Mouse (Mus musculus) hindbrain, embryonic 16.5 days (tissue): Measurements from ENCODE around the gene Polr2f. TPM values are rescaled to one million over a fixed set of nuclear protein-coding genes. Genes with fewer than 3 reads are reported as not detected.

ENCODE experiments used
- ATAC-seq: fragments of 200-750 bp; cut with Nextera tagmentation; 2 replicates; pipeline ENCODE4 v1.8.0; 2017; ENCODE audit warnings: moderate TSS enrichment, moderate library complexity
- H3K27ac ChIP-seq: fragments of 300-500 bp; sonication (generic); 2 replicates; pipeline ENCODE4 v1.5.1; 2014; ENCODE audit warnings: low read depth, mild to moderate bottlenecking, control low read depth, low read length, moderate library complexity
- H3K27me3 ChIP-seq: fragments of 300-500 bp; sonication (generic); replicated peaks from 2 replicates; pipeline ENCODE4 v1.6.1; 2014; ENCODE audit warnings: low read length; ENCODE audit not compliant: control insufficient read depth, insufficient read depth
- H3K36me3 ChIP-seq: fragments of 300-500 bp; sonication (generic); 2 replicates; pipeline ENCODE4 v1.6.1; 2014; ENCODE audit warnings: mild to moderate bottlenecking, low read length, moderate library complexity, mixed read lengths; ENCODE audit not compliant: control insufficient read depth, insufficient read depth
- H3K4me1 ChIP-seq: fragments of 300-500 bp; sonication (generic); 2 replicates; pipeline ENCODE4 v1.6.1; 2014; ENCODE audit warnings: low read depth, low read length; ENCODE audit not compliant: control insufficient read depth, insufficient read depth
- H3K4me2 ChIP-seq: fragments of 300-500 bp; sonication (generic); 2 replicates; pipeline ENCODE4 v1.6.1; 2014; ENCODE audit warnings: mild to moderate bottlenecking, low read length, control low read depth, moderate library complexity
- H3K4me3 ChIP-seq: fragments of 300-500 bp; sonication (generic); 2 replicates; pipeline ENCODE4 v1.5.1; 2014; ENCODE audit warnings: mild to moderate bottlenecking, low read length, control low read depth, moderate library complexity
- H3K9ac ChIP-seq: fragments of 300-500 bp; sonication (generic); 2 replicates; pipeline ENCODE4 v1.6.1; 2014; ENCODE audit warnings: low read depth, mild to moderate bottlenecking, control low read depth, low read length, moderate library complexity
- H3K9me3 ChIP-seq: fragments of 300-500 bp; sonication (generic); 2 replicates; pipeline ENCODE4 v1.6.1; 2014; ENCODE audit warnings: mild to moderate bottlenecking, low read length, moderate library complexity; ENCODE audit not compliant: control insufficient read depth
- WGBS: fragments of 180-500 bp; shearing (Covaris S2); extraction: QIAGEN DNeasy Blood & Tissue Kit; methylation state at CpG from one replicate; pipeline ENCODE4 v1.1.7; 2014; 5-methylcytosine and 5-hydroxymethylcytosine counted together
- polyA plus RNA-seq: library from polyadenylated mRNA; unstranded; fragments of >200 nt; fragmentation: Nextera tagmentation; extraction: Ambion mirVana; gene quantifications from 2 replicates; pipeline ENCODE4 v1.2.1, GENCODE M21; 2015

The Polr2f gene
- polyA plus RNA-seq, 1 experiment from 2014 or later, result 285 TPM

DNA sequence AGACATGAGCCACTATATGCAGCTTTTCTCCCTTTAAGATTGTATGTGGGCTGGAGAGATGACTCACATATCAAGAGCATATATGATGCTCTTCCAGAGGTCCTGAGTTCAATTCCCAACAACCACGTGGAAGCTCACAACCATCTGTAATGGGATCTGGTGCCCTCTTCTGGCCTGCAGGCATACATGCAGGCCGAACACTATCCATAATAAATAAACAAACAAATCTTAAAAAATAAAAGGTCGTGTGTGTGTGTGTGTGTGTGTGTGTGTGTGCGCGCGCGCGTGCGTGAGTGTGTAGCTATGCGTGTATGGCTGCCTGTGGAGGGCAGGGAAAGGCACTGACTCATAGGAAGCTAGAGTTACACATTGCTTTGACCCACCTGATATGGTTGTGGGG, 1.2 kb upstream of the Polr2f start:
- Histone ChIP-seq H3K4me2 (no peak overlapping the region), H3K36me3 (no peaks in the 10 kb centered on the region), H3K27me3 (no peaks in the 10 kb centered on the region), H3K4me1 (peaks cover 16% of the 10 kb centered on the region), H3K4me3 (no peak overlapping the region), H3K27ac (no peak overlapping the region), H3K9ac (no peak overlapping the region), H3K9me3 (no peaks in the 10 kb centered on the region)
- WGBS, result 64% methylated on average over 10 of the region's 10 CpGs
- no peak for ATAC-seq

DNA sequence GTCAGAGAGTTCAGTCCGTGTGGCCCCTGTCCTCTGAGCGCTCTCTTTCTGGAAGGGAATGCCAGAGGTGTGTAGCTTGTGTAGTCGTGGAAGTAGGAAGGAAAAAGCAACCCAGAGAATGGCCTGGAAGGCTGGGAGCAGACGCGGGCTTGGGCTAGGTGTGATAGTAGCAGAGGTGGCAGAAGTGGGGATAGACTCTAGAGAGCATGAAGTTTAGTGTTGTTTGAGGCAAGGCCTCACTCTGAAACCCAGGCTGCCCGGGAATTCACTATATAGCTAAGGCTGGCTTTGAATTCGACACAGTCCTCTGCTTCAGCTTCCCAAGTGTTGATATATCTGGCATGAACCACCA, 733 bp downstream of the Polr2f start:
- H3K27me3 ChIP-seq, result no peaks in the 10 kb centered on the region
- peaks cover 16% of the 10 kb centered on the region for H3K4me1 ChIP-seq
- peak overlapping the region; percentile 87 for H3K4me2 ChIP-seq
- WGBS, result 0% methylated on average over 7 of the region's 7 CpGs
- H3K36me3 ChIP-seq, result peaks cover 10% of the 10 kb centered on the region
- ATAC-seq, result no peak; the same call in 1 of the 2 replicates
- peak overlapping the region; percentile 80 for H3K4me3 ChIP-seq
- no peaks in the 10 kb centered on the region for H3K9me3 ChIP-seq
- H3K9ac ChIP-seq, result peak overlapping the region; percentile 81
- H3K27ac ChIP-seq, result 0 out of 2 replicates have a peak overlapping the region, but pooled peaks have one; percentile 9

GRCm38 (mm10) chr15:79143316-79143715, 2.5 kb downstream of the Polr2f start:
- 84% methylated on average over 12 of the region's 12 CpGs for WGBS
- Histone ChIP-seq H3K36me3 (peaks cover 24% of the 10 kb centered on the region), H3K27ac (no peak overlapping the region), H3K27me3 (no peaks in the 10 kb centered on the region), H3K4me3 (no peak overlapping the region), H3K9ac (no peak overlapping the region), H3K4me1 (peaks cover 16% of the 10 kb centered on the region), H3K4me2 (no peak overlapping the region), H3K9me3 (no peaks in the 10 kb centered on the region)
- ATAC-seq, result no peak

DNA sequence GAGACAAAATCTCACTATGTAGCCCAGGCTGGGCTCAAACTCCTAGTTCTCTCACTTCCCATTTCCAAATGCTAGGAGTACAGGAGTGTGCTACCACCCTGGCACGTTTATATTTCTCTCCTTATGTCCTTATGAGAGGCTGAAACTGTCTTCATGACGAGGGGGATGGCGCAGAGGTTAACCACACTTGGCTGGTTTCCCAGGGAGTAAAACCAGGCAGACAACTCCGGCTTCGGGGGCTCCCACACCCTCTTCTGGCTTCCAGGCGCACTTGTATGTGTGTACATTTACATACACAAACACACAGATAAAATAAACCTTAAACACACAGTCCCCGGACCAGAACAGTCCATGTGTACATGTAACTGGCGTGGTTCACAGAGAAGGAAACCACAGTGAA, 3.2 kb downstream of the Polr2f start:
- Histone ChIP-seq H3K36me3 (peaks cover 24% of the 10 kb centered on the region), H3K27ac (no peak overlapping the region), H3K27me3 (no peaks in the 10 kb centered on the region), H3K9me3 (no peaks in the 10 kb centered on the region), H3K4me3 (no peak overlapping the region), H3K4me2 (no peak overlapping the region), H3K4me1 (peaks cover 16% of the 10 kb centered on the region), H3K9ac (no peak overlapping the region)
- 87% methylated on average over 8 of the region's 8 CpGs for WGBS
- ATAC-seq, result no peak

GRCm38 (mm10) chr15:79145522-79145921, 4.7 kb downstream of the Polr2f start:
- ATAC-seq, result no peak

DNA sequence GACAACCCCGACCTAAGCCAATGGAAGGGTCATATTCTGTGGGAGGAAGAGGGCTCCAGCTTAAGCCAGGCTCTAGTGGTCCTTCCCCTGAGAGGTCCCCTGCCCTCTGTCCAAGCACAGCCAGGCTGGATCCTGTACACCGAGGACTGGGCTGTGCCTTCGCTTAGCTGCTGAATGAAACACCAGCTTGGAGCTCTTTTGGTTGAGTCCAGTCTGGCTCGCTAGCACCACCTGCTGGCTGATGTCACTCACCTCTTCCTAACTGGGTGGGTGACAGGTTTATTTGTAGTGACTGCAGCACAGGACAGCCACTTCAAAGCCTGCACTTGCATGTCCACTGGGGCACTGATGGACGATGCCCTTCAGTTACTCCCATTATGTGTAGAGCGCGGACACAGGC, 7.7 kb downstream of the Polr2f start:
- H3K9ac ChIP-seq, result no peak overlapping the region
- H3K4me1 ChIP-seq, result peaks cover 3% of the 10 kb centered on the region; the same call in 1 of the 2 replicates
- no peaks in the 10 kb centered on the region for H3K27me3 ChIP-seq
- no peak overlapping the region for H3K4me3 ChIP-seq
- no peak overlapping the region for H3K27ac ChIP-seq
- H3K4me2 ChIP-seq, result no peak overlapping the region
- no peaks in the 10 kb centered on the region for H3K9me3 ChIP-seq
- peak; percentile 46 for ATAC-seq
- WGBS, result 53% methylated on average over 7 of the region's 7 CpGs
- H3K36me3 ChIP-seq, result peaks cover 28% of the 10 kb centered on the region

More at GRCm38 (mm10) chr15:79145522-79145921, 4.7 kb downstream of the Polr2f start:
- Histone ChIP-seq H3K9me3 (no peaks in the 10 kb centered on the region), H3K27ac (no peak overlapping the region), H3K36me3 (peaks cover 24% of the 10 kb centered on the region), H3K4me1 (peaks cover 10% of the 10 kb centered on the region), H3K27me3 (no peaks in the 10 kb centered on the region), H3K4me3 (no peak overlapping the region), H3K9ac (no peak overlapping the region), H3K4me2 (no peak overlapping the region)
- 96% methylated on average over 7 of the region's 7 CpGs for WGBS

DNA sequence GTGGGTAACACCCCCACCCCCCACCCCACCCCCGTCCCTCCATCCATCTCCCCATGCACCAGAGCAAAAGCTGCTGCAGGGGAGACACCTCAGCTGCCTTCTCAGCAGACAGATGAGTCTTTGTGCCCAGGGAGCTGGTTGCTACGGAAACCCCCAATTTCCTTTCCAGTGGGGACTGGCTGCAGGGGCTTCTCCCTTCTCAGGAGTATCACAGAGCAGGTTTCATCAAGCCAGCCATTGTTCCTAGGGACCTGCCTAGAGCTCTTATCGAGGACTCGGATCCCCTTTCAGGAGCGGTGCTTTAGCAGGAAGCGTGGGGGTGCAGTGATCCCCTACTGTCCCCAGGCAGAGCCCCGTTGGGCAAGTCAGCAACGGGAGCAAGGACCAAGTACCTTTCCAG, 11.1 kb downstream of the Polr2f start:
- peak; percentile 57 for ATAC-seq
- H3K9me3 ChIP-seq, result no peaks in the 10 kb centered on the region
- H3K27me3 ChIP-seq, result no peaks in the 10 kb centered on the region
- peak overlapping the region; percentile 68 for H3K27ac ChIP-seq
- H3K36me3 ChIP-seq, result peaks cover 16% of the 10 kb centered on the region
- WGBS, result 39% methylated on average over 8 of the region's 8 CpGs
- H3K9ac ChIP-seq, result peak overlapping the region; percentile 20; the same call in 1 of the 2 replicates
- no peak overlapping the region for H3K4me3 ChIP-seq
- H3K4me2 ChIP-seq, result no peak overlapping the region
- H3K4me1 ChIP-seq, result peaks cover 3% of the 10 kb centered on the region; the same call in 1 of the 2 replicates

DNA sequence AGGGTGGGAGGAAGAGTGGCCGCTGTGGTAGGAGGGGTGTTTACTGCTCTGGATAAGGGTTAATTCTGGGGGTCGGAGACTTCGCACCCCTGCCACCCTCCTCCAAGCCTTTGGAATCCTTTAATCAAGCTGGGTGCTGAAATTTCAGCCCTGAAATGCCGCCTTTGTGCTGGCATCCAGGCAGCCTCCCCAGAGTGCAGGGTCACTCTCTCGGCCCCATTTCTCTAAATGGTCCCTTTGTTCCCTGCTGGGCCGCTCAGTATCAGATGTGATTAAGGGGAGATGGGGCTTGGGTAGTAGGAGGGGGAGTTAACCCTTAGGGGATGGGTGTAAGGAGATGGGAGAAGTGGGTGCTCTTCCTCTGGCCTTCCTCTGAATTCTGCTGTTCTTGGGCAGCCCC, 11.9 kb downstream of the Polr2f start:
- Histone ChIP-seq H3K27me3 (no peaks in the 10 kb centered on the region), H3K9ac (no peak overlapping the region), H3K4me2 (no peak overlapping the region), H3K4me3 (no peak overlapping the region), H3K36me3 (peaks cover 8% of the 10 kb centered on the region), H3K4me1 (peaks cover 3% of the 10 kb centered on the region; the same call in 1 of the 2 replicates), H3K9me3 (no peaks in the 10 kb centered on the region), H3K27ac (peak overlapping the region; percentile 68)
- no peak for ATAC-seq
- 54% methylated on average over 6 of the region's 6 CpGs for WGBS

DNA sequence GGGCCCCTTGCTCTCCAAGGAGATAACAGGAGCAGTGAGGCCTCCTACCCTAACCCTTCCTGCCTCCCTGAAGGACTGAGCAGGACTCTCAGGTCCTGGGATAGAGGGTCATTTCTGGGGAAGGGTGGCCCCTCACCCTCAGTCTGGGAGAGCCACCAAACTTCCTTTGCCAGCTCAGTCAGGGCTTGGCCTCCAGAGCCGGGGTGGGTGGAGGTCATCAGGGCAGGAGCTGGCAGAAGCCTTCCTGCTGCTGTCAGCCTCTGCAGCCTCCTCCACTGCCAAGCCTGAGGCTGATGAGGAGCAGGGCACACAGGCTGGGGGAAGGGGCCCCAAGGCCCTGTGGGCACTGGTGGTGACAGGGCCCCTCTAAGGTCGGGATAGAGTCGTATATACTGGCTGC, 14.8 kb downstream of the Polr2f start:
- Histone ChIP-seq H3K9me3 (no peaks in the 10 kb centered on the region), H3K4me1 (peaks cover 3% of the 10 kb centered on the region; the same call in 1 of the 2 replicates), H3K27me3 (no peaks in the 10 kb centered on the region), H3K9ac (no peak overlapping the region), H3K27ac (no peak overlapping the region), H3K4me2 (no peak overlapping the region), H3K4me3 (no peak overlapping the region), H3K36me3 (peaks cover 4% of the 10 kb centered on the region; the same call in 1 of the 2 replicates)
- no peak for ATAC-seq
- 32% methylated on average over 3 of the region's 3 CpGs for WGBS

DNA sequence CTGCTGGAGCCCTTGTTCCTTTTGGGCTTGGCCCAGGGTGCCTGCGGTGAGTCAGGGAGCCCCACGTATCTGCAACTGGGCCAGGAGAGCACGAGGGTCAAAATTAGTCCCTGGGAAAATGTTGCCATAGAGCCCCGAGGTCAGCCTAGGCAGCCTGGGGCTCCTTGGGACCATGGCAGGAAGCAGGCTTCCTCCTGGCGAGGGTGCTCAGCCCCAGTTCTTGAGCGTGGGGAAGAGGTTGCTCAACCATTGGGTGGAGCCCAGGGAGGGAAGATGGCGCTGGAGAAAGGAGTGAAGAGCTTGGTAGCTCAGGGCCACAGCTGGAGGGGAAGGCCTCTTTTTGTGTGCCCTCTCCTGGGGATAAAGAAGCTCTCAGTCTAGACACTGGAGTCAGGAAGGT, 21.5 kb downstream of the Polr2f start:
- 71% methylated on average over 7 of the region's 7 CpGs for WGBS
- no peaks in the 10 kb centered on the region for H3K36me3 ChIP-seq
- no peaks in the 10 kb centered on the region for H3K9me3 ChIP-seq
- H3K9ac ChIP-seq, result no peak overlapping the region
- H3K27me3 ChIP-seq, result peaks cover 31% of the 10 kb centered on the region
- H3K27ac ChIP-seq, result no peak overlapping the region
- no peaks in the 10 kb centered on the region for H3K4me1 ChIP-seq
- H3K4me2 ChIP-seq, result peak overlapping the region; percentile 5; the same call in 1 of the 2 replicates
- peak overlapping the region; percentile 12; the same call in 1 of the 2 replicates for H3K4me3 ChIP-seq
- no peak for ATAC-seq
